Mouse (Mus musculus) forebrain, embryonic 11.5 days (tissue): Measurements from ENCODE around the gene Krt72. TPM values are rescaled to one million over a fixed set of nuclear protein-coding genes. Genes with fewer than 3 reads are reported as not detected.

Experiments
- ATAC-seq: fragments of 200-750 bp; cut with Nextera tagmentation; replicated peaks from 2 replicates; pipeline ENCODE4 v1.8.0; 2017; ENCODE audit warnings: moderate TSS enrichment; ENCODE audit not compliant: low FRiP score
- DNase-seq: peaks from one replicate; pipeline ENCODE4 v3.0.0-alpha.2; 2017; ENCODE audit warnings: low spot score
- H3K27ac ChIP-seq: fragments of 300-500 bp; sonication (generic); 2 replicates; pipeline ENCODE4 v1.5.1; 2014; ENCODE audit warnings: low read depth, low read length
- H3K27me3 ChIP-seq: fragments of 300-500 bp; sonication (generic); 2 replicates; pipeline ENCODE4 v1.6.1; 2014; ENCODE audit warnings: mild to moderate bottlenecking, low read length, mixed read lengths; ENCODE audit not compliant: control insufficient read depth, insufficient read depth
- H3K36me3 ChIP-seq: fragments of 300-500 bp; sonication (generic); 2 replicates; pipeline ENCODE4 v1.6.1; 2014; ENCODE audit warnings: mild to moderate bottlenecking, low read length, moderate library complexity, mixed read lengths; ENCODE audit not compliant: control insufficient read depth, insufficient read depth
- H3K4me1 ChIP-seq: fragments of 300-500 bp; sonication (generic); replicated peaks from 2 replicates; pipeline ENCODE4 v1.6.1; 2014; ENCODE audit warnings: low read length, mixed read lengths; ENCODE audit not compliant: control insufficient read depth, insufficient read depth
- H3K4me2 ChIP-seq: fragments of 300-500 bp; sonication (generic); 2 replicates; pipeline ENCODE4 v1.6.1; 2014; ENCODE audit warnings: low read depth, mild to moderate bottlenecking, low read length, moderate library complexity, mixed read lengths; ENCODE audit not compliant: severe bottlenecking
- H3K4me3 ChIP-seq: fragments of 300-500 bp; sonication (generic); 2 replicates; pipeline ENCODE4 v1.5.1; 2014; ENCODE audit warnings: low read depth, low read length
- H3K9ac ChIP-seq: fragments of 300-500 bp; sonication (generic); 2 replicates; pipeline ENCODE4 v1.6.1; 2014; ENCODE audit warnings: low read length
- H3K9me3 ChIP-seq: fragments of 300-500 bp; sonication (generic); 2 replicates; pipeline ENCODE4 v1.6.1; 2016; ENCODE audit warnings: low read length, mixed read lengths; ENCODE audit not compliant: control insufficient read depth
- WGBS: fragments of 180-500 bp; shearing (Covaris S2); extraction: QIAGEN DNeasy Blood & Tissue Kit; methylation state at CpG from one replicate; pipeline ENCODE4 v1.1.7; 2014; 5-methylcytosine and 5-hydroxymethylcytosine counted together
- polyA plus RNA-seq: library from polyadenylated mRNA; unstranded; fragments of >200 nt; fragmentation: Nextera tagmentation; extraction: Ambion mirVana; gene quantifications from 2 replicates; pipeline ENCODE4 v1.2.1, GENCODE M21; 2014

Krt72 gene
- polyA plus RNA-seq, 1 experiment from 2014 or later, result not detected

DNA sequence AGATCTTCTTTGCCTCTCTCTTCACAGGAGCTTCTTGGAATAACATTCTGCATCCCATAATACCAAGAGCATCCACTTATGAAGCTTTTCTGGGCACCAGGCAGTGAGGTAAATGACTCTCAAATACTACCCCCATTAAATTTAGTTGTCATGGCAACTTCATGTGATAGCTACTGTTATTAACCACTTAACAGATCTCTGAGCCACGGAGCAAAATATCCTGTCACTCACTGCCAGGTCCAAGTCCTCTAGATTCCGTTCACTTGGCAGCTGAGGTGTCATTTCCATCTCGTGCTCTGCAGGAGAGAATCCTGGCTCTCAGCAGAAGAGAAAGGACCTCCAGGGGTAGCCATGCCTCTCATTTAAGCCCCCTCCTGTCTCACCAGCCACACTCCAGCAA is 4.6 kb upstream of the Krt72 start:
- Histone ChIP-seq H3K27ac (no peak overlapping the region), H3K9ac (no peak overlapping the region), H3K36me3 (no peaks in the 10 kb centered on the region), H3K27me3 (no peaks in the 10 kb centered on the region), H3K4me3 (no peak overlapping the region), H3K4me2 (no peak overlapping the region), H3K9me3 (no peaks in the 10 kb centered on the region), H3K4me1 (no peaks in the 10 kb centered on the region)
- ATAC-seq (no peak), DNase-seq (no peak)
- 28% methylated on average over 3 of the region's 3 CpGs for WGBS

DNA sequence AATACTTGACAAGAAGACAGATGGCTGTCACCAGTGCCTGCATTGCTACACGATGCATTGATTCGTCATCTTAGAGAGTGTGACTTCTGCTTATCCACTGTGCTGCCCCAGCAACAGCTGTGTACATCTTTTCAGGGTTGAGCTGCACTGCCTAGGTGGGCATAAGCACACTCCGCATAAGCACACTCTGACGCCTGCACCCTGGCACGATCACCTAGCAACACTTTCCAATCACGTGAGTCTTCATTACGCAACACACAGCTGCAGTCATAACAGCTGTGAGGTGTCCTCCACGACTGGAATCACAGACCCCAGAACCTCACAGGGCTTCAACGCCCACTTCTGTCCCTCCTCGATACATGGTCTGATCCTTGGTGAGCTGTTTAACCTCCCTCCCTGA is 12.8 kb downstream of the Krt72 start:
- peaks cover 2% of the 10 kb centered on the region; the same call in 1 of the 2 replicates for H3K4me1 ChIP-seq
- H3K4me3 ChIP-seq, result no peak overlapping the region
- DNase-seq (no peak), ATAC-seq (no peak)
- WGBS, result 87% methylated on average over 10 of the region's 10 CpGs
- H3K9me3 ChIP-seq, result no peaks in the 10 kb centered on the region
- no peaks in the 10 kb centered on the region for H3K36me3 ChIP-seq
- no peak overlapping the region for H3K4me2 ChIP-seq
- no peaks in the 10 kb centered on the region for H3K27me3 ChIP-seq
- no peak overlapping the region for H3K9ac ChIP-seq
- no peak overlapping the region for H3K27ac ChIP-seq

DNA sequence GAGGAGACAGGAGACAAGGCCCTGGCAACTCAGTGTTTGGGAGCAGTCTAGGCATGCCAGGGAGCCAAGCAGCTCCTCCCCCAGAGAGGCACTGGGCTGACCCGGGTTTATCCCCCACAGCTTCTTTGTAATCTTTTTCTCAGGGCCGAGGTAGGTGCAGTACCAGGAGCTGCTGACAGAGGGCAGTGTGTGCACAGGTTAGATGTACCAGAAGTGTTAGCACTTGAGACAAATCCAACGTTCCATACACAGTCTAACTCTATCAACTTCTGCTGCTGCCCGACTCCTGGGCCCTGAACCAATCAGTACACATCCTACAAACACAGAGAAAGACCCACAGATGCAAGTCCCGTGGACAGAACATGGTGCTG is 13.6 kb downstream of the Krt72 start:
- Histone ChIP-seq H3K4me2 (no peak overlapping the region), H3K4me3 (no peak overlapping the region), H3K9ac (peak overlapping the region; percentile 32; the same call in 1 of the 2 replicates), H3K36me3 (no peaks in the 10 kb centered on the region), H3K4me1 (peaks cover 2% of the 10 kb centered on the region; the same call in 1 of the 2 replicates), H3K27me3 (no peaks in the 10 kb centered on the region), H3K27ac (no peak overlapping the region), H3K9me3 (no peaks in the 10 kb centered on the region)
- DNase-seq (peak; percentile 94), ATAC-seq (peak; percentile 58)
- WGBS, result 11% methylated on average over 5 of the region's 5 CpGs

DNA sequence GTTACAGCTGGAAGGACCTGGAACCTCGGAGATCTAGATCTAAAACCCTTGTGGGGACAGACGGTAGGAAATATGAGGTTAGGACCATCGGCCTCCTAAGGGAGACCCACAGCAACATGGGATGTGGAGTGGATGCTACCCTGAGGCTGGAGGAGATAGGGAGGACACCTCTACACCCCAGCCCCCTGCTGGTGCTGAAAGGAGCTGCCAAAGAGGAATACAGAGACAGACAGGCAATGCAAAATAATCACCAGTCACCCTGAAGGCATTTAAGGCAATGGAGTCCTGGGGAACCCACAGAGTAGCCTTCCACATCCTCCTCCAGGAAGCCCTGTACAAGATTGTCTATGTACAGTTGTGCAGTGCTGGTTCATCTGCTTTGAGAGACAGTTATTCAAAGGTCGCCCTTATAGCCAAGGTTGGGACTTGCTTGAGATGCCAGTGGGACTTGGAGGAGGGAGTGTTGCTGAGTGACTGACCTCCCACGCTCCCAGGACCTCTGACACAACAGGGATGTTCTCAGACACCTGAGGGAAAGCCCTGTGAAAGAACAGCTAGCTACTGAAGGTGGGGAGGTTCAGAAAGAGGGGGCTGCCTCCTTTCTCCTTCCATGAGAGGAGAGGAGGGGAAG is 14.1 kb downstream of the Krt72 start:
- H3K27me3 ChIP-seq, result no peaks in the 10 kb centered on the region
- DNase-seq, result no peak
- H3K4me1 ChIP-seq, result peaks cover 2% of the 10 kb centered on the region; the same call in 1 of the 2 replicates
- 0 out of 2 replicates have a peak, but pooled peaks have one; percentile 5 for ATAC-seq
- H3K9ac ChIP-seq, result peak overlapping the region; percentile 32; the same call in 1 of the 2 replicates
- H3K27ac ChIP-seq, result no peak overlapping the region
- no peaks in the 10 kb centered on the region for H3K9me3 ChIP-seq
- WGBS, result 75% methylated on average over 5 of the region's 5 CpGs
- H3K36me3 ChIP-seq, result no peaks in the 10 kb centered on the region
- H3K4me3 ChIP-seq, result no peak overlapping the region
- no peak overlapping the region for H3K4me2 ChIP-seq

DNA sequence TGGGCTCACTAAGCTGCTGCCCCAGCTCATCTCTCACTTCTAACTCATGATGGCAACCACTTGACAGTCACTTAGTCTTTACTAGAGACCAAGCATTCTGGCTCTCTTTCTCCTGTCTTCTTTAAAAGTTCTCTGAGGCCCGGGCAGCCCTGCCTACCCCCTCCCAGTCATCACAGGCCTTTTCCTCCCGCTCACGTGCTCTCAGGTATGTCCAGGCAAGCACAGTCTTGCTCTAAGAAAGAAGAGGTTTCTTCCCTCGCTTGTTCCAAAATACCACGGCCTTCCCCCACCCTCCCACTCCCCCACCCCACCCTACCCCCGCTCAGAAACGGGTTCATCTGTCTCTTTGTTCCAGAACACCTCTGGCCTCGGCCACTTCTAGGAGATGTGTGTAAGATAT is 16.0 kb downstream of the Krt72 start:
- no peak overlapping the region for H3K27ac ChIP-seq
- no peak for DNase-seq
- WGBS, result 63% methylated on average over 8 of the region's 8 CpGs

GRCm38 (mm10) chr15:101742711-101743110 is 43.5 kb downstream of the Krt72 start, which contains the start of gene Krt71:
TSS of gene Krt71 (minus strand) at chr15:101743109.
- no peak within 1 kb of the TSS for H3K9ac ChIP-seq
- 54% methylated on average over 14 of the region's 14 CpGs for WGBS
- no peak for ATAC-seq
- no peak within 1 kb of the TSS for H3K4me3 ChIP-seq
- no peaks in the 10 kb centered on the region for H3K4me1 ChIP-seq
- no peak for DNase-seq
- no peaks in the 10 kb centered on the region for H3K9me3 ChIP-seq
- no peaks in the 10 kb centered on the region for H3K36me3 ChIP-seq
- H3K4me2 ChIP-seq, result no peak within 1 kb of the TSS
- H3K27ac ChIP-seq, result no peak within 1 kb of the TSS
- no peaks in the 10 kb centered on the region for H3K27me3 ChIP-seq

More for the DNA sequence above, 16.0 kb downstream of the Krt72 start:
- Histone ChIP-seq H3K36me3 (no peaks in the 10 kb centered on the region), H3K27me3 (no peaks in the 10 kb centered on the region), H3K4me3 (no peak overlapping the region), H3K4me2 (no peak overlapping the region), H3K9me3 (no peaks in the 10 kb centered on the region), H3K9ac (no peak overlapping the region), H3K4me1 (peaks cover 2% of the 10 kb centered on the region; the same call in 1 of the 2 replicates)
- ATAC-seq, result no peak

DNA sequence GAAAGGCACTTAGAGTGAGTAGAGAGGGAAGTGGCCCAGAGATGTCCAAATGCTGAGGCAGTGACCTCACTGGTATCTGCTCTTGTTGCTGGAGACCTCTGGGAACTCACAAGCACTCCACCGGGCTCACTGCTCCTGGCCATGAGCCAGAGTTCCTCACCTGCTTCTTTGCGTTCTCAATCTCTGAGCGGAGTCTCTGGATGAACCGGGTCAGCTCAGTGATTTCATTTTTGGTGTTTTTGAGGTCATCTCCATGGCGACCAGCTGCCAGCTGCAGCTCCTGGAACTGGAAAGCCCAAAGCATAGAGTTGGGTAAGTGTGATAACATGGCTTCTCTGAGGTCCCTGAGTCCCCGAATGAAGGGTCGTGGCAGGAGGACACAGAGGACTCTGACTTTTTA is 48.5 kb downstream of the Krt72 start:
- Histone ChIP-seq H3K9ac (no peak overlapping the region), H3K9me3 (no peaks in the 10 kb centered on the region), H3K36me3 (no peaks in the 10 kb centered on the region), H3K4me2 (no peak overlapping the region), H3K27ac (no peak overlapping the region), H3K27me3 (no peaks in the 10 kb centered on the region), H3K4me1 (no peaks in the 10 kb centered on the region), H3K4me3 (no peak overlapping the region)
- DNase-seq (no peak), ATAC-seq (no peak)
- 84% methylated on average over 7 of the region's 7 CpGs for WGBS

GRCm38 (mm10) chr15:101730653-101731052 is 55.6 kb downstream of the Krt72 start:
- Histone ChIP-seq H3K9ac (no peak overlapping the region), H3K9me3 (no peaks in the 10 kb centered on the region), H3K27ac (no peak overlapping the region), H3K4me2 (no peak overlapping the region), H3K4me1 (no peaks in the 10 kb centered on the region), H3K4me3 (no peak overlapping the region), H3K27me3 (no peaks in the 10 kb centered on the region), H3K36me3 (no peaks in the 10 kb centered on the region)
- ATAC-seq (no peak), DNase-seq (no peak)
